Mouse (Mus musculus) megakaryocyte-erythroid progenitor cell, adult 5 weeks (primary cell): ENCODE results near the gene Gm3542. TPM values are rescaled to one million over a fixed set of nuclear protein-coding genes. Genes with fewer than 3 reads are reported as not detected.

Experiments used
- polyA plus RNA-seq: library from polyadenylated mRNA; stranded (reverse); fragments of >175 nt; gene quantifications from 2 replicates; pipeline ENCODE4 v1.2.3, GENCODE M21; 2012

Gene Gm3542
- not detected in 2 replicates for polyA plus RNA-seq

DNA sequence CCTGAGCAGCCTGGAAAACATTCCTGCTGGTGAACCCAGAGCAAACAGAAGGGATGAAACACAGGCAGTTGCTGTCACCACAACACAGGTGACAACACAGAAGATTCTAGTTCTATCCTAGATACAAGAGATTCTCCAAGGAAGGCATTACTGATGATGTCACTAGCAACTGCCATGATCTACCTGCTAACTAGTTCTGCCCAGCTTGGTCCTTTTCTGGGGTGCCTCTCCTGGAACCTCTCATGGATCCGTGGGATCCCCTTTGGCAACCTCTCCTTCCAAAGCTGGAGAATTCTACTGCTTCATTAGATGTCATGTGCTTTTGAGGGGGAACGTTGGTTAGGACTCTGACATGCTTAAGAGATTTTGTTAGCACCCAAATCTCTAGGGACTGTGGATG, at the start of gene Gm3542:
TSS of gene Gm3542 (minus strand) at position 101 of the 400 bp plus-strand sequence.

Other genes with a start within 250 kb of the Gm3542 start
- not detected in 2 replicates for gene Gm8279, start 203.4 kb downstream of the Gm3542 start, polyA plus RNA-seq
- not detected in 2 replicates for gene Gm3317, start 170.4 kb downstream of the Gm3542 start, polyA plus RNA-seq
- not detected in 2 replicates for gene Gm8271, start 149.1 kb downstream of the Gm3542 start, polyA plus RNA-seq
- not detected in 2 replicates for gene Gm3526, start 74.3 kb downstream of the Gm3542 start, polyA plus RNA-seq
- not detected in 2 replicates for gene Gm3500, start 54.1 kb upstream of the Gm3542 start, polyA plus RNA-seq
- gene Gm3194, start 120.5 kb upstream of the Gm3542 start, polyA plus RNA-seq: not detected in 2 replicates
- gene Gm8246, start 142.9 kb upstream of the Gm3542 start, polyA plus RNA-seq: not detected in 2 replicates
- not detected in 2 replicates for gene Gm3187, start 149.3 kb upstream of the Gm3542 start, polyA plus RNA-seq
- not detected in 2 replicates for gene Gm3488, start 166.7 kb upstream of the Gm3542 start, polyA plus RNA-seq
- gene Gm3532, start 203.6 kb upstream of the Gm3542 start, polyA plus RNA-seq: not detected in 2 replicates